Mouse (Mus musculus) thymus, adult 2 months (tissue): ENCODE data around the gene Ddr1.

ENCODE experiments used
- CTCF ChIP-seq: fragments of 200-500 bp; IDR thresholded peaks from 2 replicates; pipeline ENCODE4 v1.5.1; 2012; ENCODE audit warnings: mild to moderate bottlenecking, control low read depth, low read length, moderate library complexity, borderline replicate concordance; ENCODE audit not compliant: control insufficient read depth, poor library complexity, insufficient read depth; ENCODE audit errors: extremely low read depth
- POLR2A ChIP-seq: fragments of 200-500 bp; IDR thresholded peaks from 2 replicates; pipeline ENCODE4 v1.6.1; 2012; ENCODE audit warnings: mild to moderate bottlenecking, low read length, control low read depth, moderate library complexity; ENCODE audit not compliant: control insufficient read depth, poor library complexity, insufficient read depth; ENCODE audit errors: extremely low read depth

DNA sequence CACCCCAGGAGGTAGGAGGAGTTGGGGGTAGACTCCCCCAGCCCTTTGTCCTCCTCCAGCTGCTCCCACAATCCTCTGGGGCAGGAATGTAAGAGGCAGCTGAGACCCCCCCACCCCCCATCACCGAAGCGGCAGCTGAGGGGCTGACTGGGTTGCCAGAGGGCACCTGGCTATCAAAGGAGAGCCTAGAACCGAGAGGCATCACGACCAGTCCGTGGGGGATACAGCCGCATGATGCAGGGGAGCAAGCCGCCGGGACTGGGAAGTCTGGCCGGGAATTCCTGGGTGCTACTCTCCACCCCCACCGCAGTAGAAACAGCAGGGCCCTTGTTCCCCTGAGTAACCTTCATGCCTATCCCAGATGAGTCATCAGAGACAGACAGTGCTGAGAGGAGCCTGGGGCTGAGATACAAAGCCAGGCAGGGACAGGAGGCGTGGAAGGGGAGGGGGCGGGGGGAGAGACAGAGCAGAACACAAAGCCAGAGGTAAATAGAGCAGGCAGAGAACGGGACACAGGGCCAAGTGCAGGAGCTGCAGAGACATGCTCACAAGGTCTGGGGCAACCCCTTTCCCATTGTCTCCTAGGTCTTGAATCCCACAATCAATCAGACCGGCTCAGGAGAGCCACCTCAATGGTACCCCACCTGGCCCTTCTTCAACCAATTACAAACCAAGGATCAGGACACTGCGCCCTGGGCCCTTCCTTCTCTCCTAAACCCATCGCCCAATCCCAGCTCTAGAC, 6.5 kb downstream of the Ddr1 start:
- TF ChIP-seq POLR2A: no peak
- no peak for TF ChIP-seq CTCF
